Mouse (Mus musculus): ENCODE data around the gene Jaml. TPM values are rescaled to one million over a fixed set of nuclear protein-coding genes. Genes with fewer than 3 reads are reported as not detected.

The Jaml gene
- total and polyA plus RNA-seq, 3 experiments: not detected

DNA sequence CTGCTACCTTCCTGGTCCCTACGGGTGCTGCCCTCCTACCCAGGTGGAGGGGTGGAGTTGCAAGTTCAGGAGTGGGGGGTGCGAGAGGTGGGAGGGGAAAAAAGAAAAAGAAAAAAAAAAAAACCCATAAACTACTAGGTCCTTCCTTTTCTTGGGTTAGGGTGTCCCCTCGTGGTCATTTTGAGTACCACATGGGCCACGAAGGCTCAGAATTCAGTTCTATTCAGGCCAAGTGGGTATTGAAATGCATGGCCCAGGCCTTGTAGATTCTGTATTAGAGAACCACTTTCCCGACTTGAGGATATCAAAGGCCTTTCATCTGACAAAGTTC lies 67.2 kb downstream of the Jaml start:
- peaks cover 16 to 18% of the 10 kb centered on the region in 2 experiments for H3K27me3 ChIP-seq (ENCODE audit: control insufficient read depth in 1 of 2, insufficient read depth in 2 of 2, low read length in 2 of 2)
- H3K9ac ChIP-seq (ENCODE audit: control insufficient read depth, low read depth, low read length, poor library complexity, severe bottlenecking): no peak overlapping the region
- peak; percentile 44 for DNase-seq (ENCODE audit: low read depth, low spot score)
- no peak overlapping the region for H3K27ac ChIP-seq (ENCODE audit: control insufficient read depth, low read depth, low read length)
- no peak overlapping the region for H3K4me3 ChIP-seq (ENCODE audit: control insufficient read depth in 1 of 2, insufficient read depth in 1 of 2, low read depth in 2 of 2, low read length in 2 of 2)
- H3K36me3 ChIP-seq (ENCODE audit: control insufficient read depth in 1 of 2, insufficient read depth in 2 of 2, low read length in 2 of 2): no peaks in the 10 kb centered on the region
- H3K9me3 ChIP-seq (replicated peaks; ENCODE audit: insufficient read depth, low read length): no peaks in the 10 kb centered on the region
- no peak for TF ChIP-seq POLR2AphosphoS5 (IDR thresholded peaks at IDR 0.05; ENCODE audit: borderline replicate concordance, low read depth, low read length)
- no peak for TF ChIP-seq E2F4 (IDR thresholded peaks at IDR 0.05; ENCODE audit: borderline replicate concordance, low read depth, low read length)
- TF ChIP-seq MAX (IDR thresholded peaks at IDR 0.05; ENCODE audit: low read length): no peak
- TF ChIP-seq GATA1 (IDR thresholded peaks at IDR 0.05; ENCODE audit: low read depth, low read length): no peak
- peak; percentile 77 for TF ChIP-seq SMC3 (IDR thresholded peaks at IDR 0.05; ENCODE audit: low read depth, low read length)
- TF ChIP-seq ZNF384 (IDR thresholded peaks at IDR 0.05; ENCODE audit: low read depth, low read length): peak; percentile 89
- TF ChIP-seq CHD1 (IDR thresholded peaks at IDR 0.05; ENCODE audit: low read depth, low read length): no peak
- TF ChIP-seq MAFK (IDR thresholded peaks at IDR 0.05; ENCODE audit: borderline replicate concordance, low read depth, low read length): no peak
- TF ChIP-seq BHLHE40 (IDR thresholded peaks at IDR 0.05; ENCODE audit: borderline replicate concordance, low read depth, low read length): no peak
- TF ChIP-seq POLR2A (IDR thresholded peaks at IDR 0.05; ENCODE audit: control insufficient read depth in 1 of 2, insufficient read depth in 1 of 2, low read depth in 1 of 2, low read length in 2 of 2, poor library complexity in 1 of 2): no peak
- TF ChIP-seq ZMIZ1 (IDR thresholded peaks at IDR 0.05; ENCODE audit: low read depth, low read length): no peak
- TF ChIP-seq MAZ (IDR thresholded peaks at IDR 0.05; ENCODE audit: low read depth, low read length): no peak
- no peak for TF ChIP-seq NRF1 (IDR thresholded peaks at IDR 0.05; ENCODE audit: insufficient read depth, low read depth, low read length, poor library complexity, severe bottlenecking)
- TF ChIP-seq MXI1 (IDR thresholded peaks at IDR 0.05; ENCODE audit: low read depth, low read length): no peak
- no peak for TF ChIP-seq RCOR1 (IDR thresholded peaks at IDR 0.05; ENCODE audit: low read depth, low read length)
- TF ChIP-seq TCF12 (IDR thresholded peaks at IDR 0.05; ENCODE audit: low read depth, low read length): no peak
- TF ChIP-seq HCFC1 (IDR thresholded peaks at IDR 0.05; ENCODE audit: low read depth, low read length): no peak
- TF ChIP-seq ZC3H11A (IDR thresholded peaks at IDR 0.05; ENCODE audit: low read depth, low read length): peak; percentile 67
- no peak for TF ChIP-seq ZKSCAN1 (IDR thresholded peaks at IDR 0.05; ENCODE audit: low read depth, low read length)
- no peak for TF ChIP-seq MEF2A (IDR thresholded peaks at IDR 0.05; ENCODE audit: extremely low read depth, insufficient replicate concordance, low read depth, low read length, poor library complexity, severe bottlenecking)
- peak; percentile 65 to 76 (median 71) for TF ChIP-seq CTCF (IDR thresholded peaks at IDR 0.05 in 2 of 3, conservative IDR thresholded peaks at IDR 0.05 in 1 of 3; ENCODE audit: control insufficient read depth in 1 of 3, insufficient read depth in 1 of 3, low read depth in 2 of 3, low read length in 3 of 3, poor library complexity in 1 of 3, severe bottlenecking in 1 of 3)
- TF ChIP-seq ETS1 (IDR thresholded peaks at IDR 0.05; ENCODE audit: low read depth, low read length): no peak
- TF ChIP-seq RAD21 (IDR thresholded peaks at IDR 0.05; ENCODE audit: low read depth, low read length): peak; percentile 85
- H3K4me1 ChIP-seq (ENCODE audit: control insufficient read depth in 1 of 2, insufficient read depth in 2 of 2, low read length in 2 of 2): no peaks in the 10 kb centered on the region
- H3K79me2 ChIP-seq (ENCODE audit: control insufficient read depth, insufficient read depth, low read length, poor library complexity): no peaks in the 10 kb centered on the region
